Mouse (Mus musculus) ovary, postnatal 36 days (tissue): Measurements from ENCODE around the gene Zfand2b.

Experiments
- DNase-seq: peaks from one replicate; pipeline ENCODE4 v3.0.0; 2022; ENCODE audit warnings: low spot score, mixed read lengths

The Zfand2b gene

GRCm38 (mm10) chr1:75168472-75169464, at the start of gene Zfand2b:
TSS of gene Zfand2b (plus strand) at chr1:75168646.
- peak; percentile 97 for DNase-seq

- DNase-seq, result no peak
These were observed 46.2 kb upstream of the Zfand2b start for GRCm38 (mm10) chr1:75122211-75122610.

- peak; percentile 93 for DNase-seq
These were observed 43.8 kb upstream of the Zfand2b start, which contains the start of gene Nhej1 for GRCm38 (mm10) chr1:75124346-75125321. TSS of gene Nhej1 (minus strand) at chr1:75125200.

GRCm38 (mm10) chr1:75125418-75125817, 43.0 kb upstream of the Zfand2b start:
- DNase-seq, result no peak

- DNase-seq, result no peak
These were observed 39.8 kb upstream of the Zfand2b start for GRCm38 (mm10) chr1:75128641-75129040.

GRCm38 (mm10) chr1:75133421-75134207, 34.8 kb upstream of the Zfand2b start, which contains the start of gene Slc23a3:
TSS of gene Slc23a3 (minus strand) at chr1:75133890.
- no peak for DNase-seq

GRCm38 (mm10) chr1:75136293-75136692, 32.2 kb upstream of the Zfand2b start:
- DNase-seq, result no peak

GRCm38 (mm10) chr1:75136730-75137129, 31.7 kb upstream of the Zfand2b start:
- DNase-seq, result no peak

GRCm38 (mm10) chr1:75138448-75138847, 30.0 kb upstream of the Zfand2b start:
- DNase-seq, result no peak

- no peak for DNase-seq
These were observed 27.8 kb upstream of the Zfand2b start for GRCm38 (mm10) chr1:75140601-75141190.

- DNase-seq, result peak; percentile 74
These were observed 26.8 kb upstream of the Zfand2b start for GRCm38 (mm10) chr1:75141486-75142190.

- peak; percentile 97 for DNase-seq
These were observed 25.9 kb upstream of the Zfand2b start, which contains the start of the genes Cnppd1 and Retreg2 for GRCm38 (mm10) chr1:75142301-75143261. TSS of gene Cnppd1 (minus strand) at chr1:75142711. TSS of gene Retreg2 (plus strand) at chr1:75142778.

GRCm38 (mm10) chr1:75145589-75145988, 22.9 kb upstream of the Zfand2b start:
- no peak for DNase-seq

GRCm38 (mm10) chr1:75147411-75148135, 20.9 kb upstream of the Zfand2b start:
- no peak for DNase-seq

GRCm38 (mm10) chr1:75148727-75149126, 19.7 kb upstream of the Zfand2b start:
- no peak for DNase-seq

- DNase-seq, result no peak
These were observed 12.6 kb upstream of the Zfand2b start for GRCm38 (mm10) chr1:75155837-75156236.

- DNase-seq, result no peak
These were observed 9.5 kb upstream of the Zfand2b start for GRCm38 (mm10) chr1:75158990-75159389.

GRCm38 (mm10) chr1:75159540-75160255, 8.7 kb upstream of the Zfand2b start:
- no peak for DNase-seq
